Mouse (Mus musculus): ENCODE results near the gene Ccdc62. TPM values are rescaled to one million over a fixed set of nuclear protein-coding genes. Genes with fewer than 3 reads are reported as not detected.

Ccdc62 gene
- polyA plus RNA-seq, 1 experiment from 2014 or later = 7.0 TPM

- ATAC-seq (ENCODE audit: insufficient read depth, low FRiP score, low read depth) = no peak
- Histone ChIP-seq H3K4me2 (peak overlapping the region; percentile 45), H3K36me3 (peaks cover 20% of the 10 kb centered on the region), H3K9me3 (no peaks in the 10 kb centered on the region), H3K4me1 (peaks cover 19% of the 10 kb centered on the region), H3K27ac (0 out of 2 replicates have a peak overlapping the region, but pooled peaks have one; percentile 16), H3K4me3 (replicated peaks) (peak overlapping the region; percentile 99), H3K9ac (no peak overlapping the region), H3K27me3 (replicated peaks) (no peaks in the 10 kb centered on the region)
- 68% methylated on average over 17 of the region's 17 CpGs for WGBS
Measured at GRCm38 (mm10) chr5:123906146-123906975, 24.1 kb upstream of the Ccdc62 start.

- no peaks in the 10 kb centered on the region for H3K9me3 ChIP-seq
- H3K4me3 ChIP-seq (replicated peaks) = peak within 1 kb of the TSS; percentile 99
- H3K36me3 ChIP-seq = peaks cover 20% of the 10 kb centered on the region
- H3K9ac ChIP-seq = peak within 1 kb of the TSS; percentile 99
- H3K4me2 ChIP-seq = peak within 1 kb of the TSS; percentile 84
- no peaks in the 10 kb centered on the region for H3K27me3 ChIP-seq (replicated peaks)
- peak; percentile 94 for ATAC-seq (ENCODE audit: insufficient read depth, low FRiP score, low read depth)
- H3K4me1 ChIP-seq = peaks cover 19% of the 10 kb centered on the region
- WGBS = under 1% methylated on average over 60 of the region's 61 CpGs
- H3K27ac ChIP-seq = peak within 1 kb of the TSS; percentile 84
Measured at GRCm38 (mm10) chr5:123906976-123907630, 23.4 kb upstream of the Ccdc62 start, which contains the start of gene Denr. TSS of gene Denr (plus strand) at chr5:123907175.

GRCm38 (mm10) chr5:123907631-123907977 lies 22.9 kb upstream of the Ccdc62 start:
- peak overlapping the region; percentile 84 for H3K27ac ChIP-seq
- peaks cover 20% of the 10 kb centered on the region for H3K36me3 ChIP-seq
- H3K4me3 ChIP-seq (replicated peaks) = peak overlapping the region; percentile 99
- whole genome bisulfite sequencing = 3% methylated on average over 10 of the region's 10 CpGs
- no peak for ATAC-seq (ENCODE audit: insufficient read depth, low FRiP score, low read depth)
- peaks cover 19% of the 10 kb centered on the region for H3K4me1 ChIP-seq
- H3K27me3 ChIP-seq (replicated peaks) = no peaks in the 10 kb centered on the region
- peak overlapping the region; percentile 99 for H3K9ac ChIP-seq
- peak overlapping the region; percentile 84 for H3K4me2 ChIP-seq
- H3K9me3 ChIP-seq = no peaks in the 10 kb centered on the region

GRCm38 (mm10) chr5:123914852-123915251 lies 15.6 kb upstream of the Ccdc62 start:
- peaks cover 35% of the 10 kb centered on the region for H3K36me3 ChIP-seq
- H3K4me1 ChIP-seq = no peaks in the 10 kb centered on the region
- no peak overlapping the region for H3K9ac ChIP-seq
- H3K4me3 ChIP-seq (replicated peaks) = no peak overlapping the region
- H3K27ac ChIP-seq = no peak overlapping the region
- no peak for ATAC-seq (ENCODE audit: insufficient read depth, low FRiP score, low read depth)
- WGBS = 85% methylated on average over 3 of the region's 3 CpGs
- no peaks in the 10 kb centered on the region for H3K9me3 ChIP-seq
- no peaks in the 10 kb centered on the region for H3K27me3 ChIP-seq (replicated peaks)
- H3K4me2 ChIP-seq = no peak overlapping the region

- H3K27ac ChIP-seq = no peak overlapping the region
- H3K9me3 ChIP-seq = no peaks in the 10 kb centered on the region
- no peaks in the 10 kb centered on the region for H3K4me1 ChIP-seq
- no peaks in the 10 kb centered on the region for H3K27me3 ChIP-seq (replicated peaks)
- 91% methylated on average over 6 of the region's 6 CpGs for WGBS
- no peak for ATAC-seq (ENCODE audit: insufficient read depth, low FRiP score, low read depth)
- H3K36me3 ChIP-seq = peaks cover 62% of the 10 kb centered on the region
- H3K4me2 ChIP-seq = no peak overlapping the region
- H3K9ac ChIP-seq = no peak overlapping the region
- H3K4me3 ChIP-seq (replicated peaks) = no peak overlapping the region
Measured at GRCm38 (mm10) chr5:123922112-123922511, 8.4 kb upstream of the Ccdc62 start.

GRCm38 (mm10) chr5:123927118-123927517 lies 3.4 kb upstream of the Ccdc62 start, which contains the start of gene Gm43518:
TSS of gene Gm43518 (plus strand) at chr5:123927418.
- Histone ChIP-seq H3K9me3 (no peaks in the 10 kb centered on the region), H3K4me3 (replicated peaks) (no peak within 1 kb of the TSS), H3K36me3 (peaks cover 47% of the 10 kb centered on the region), H3K4me2 (no peak within 1 kb of the TSS), H3K27me3 (replicated peaks) (no peaks in the 10 kb centered on the region), H3K27ac (no peak within 1 kb of the TSS), H3K4me1 (0 out of 2 replicates have a peak, but pooled peaks cover 3% of the 10 kb centered on the region), H3K9ac (no peak within 1 kb of the TSS)
- no peak for ATAC-seq (ENCODE audit: insufficient read depth, low FRiP score, low read depth)
- 94% methylated on average over 9 of the region's 9 CpGs for WGBS

GRCm38 (mm10) chr5:123931131-123931530 lies 652 bp downstream of the Ccdc62 start:
- Histone ChIP-seq H3K27me3 (replicated peaks) (no peaks in the 10 kb centered on the region), H3K4me2 (peak overlapping the region; percentile 86), H3K4me3 (replicated peaks) (peak overlapping the region; percentile 79), H3K9ac (peak overlapping the region; percentile 92; the same call in 1 of the 2 replicates), H3K27ac (peak overlapping the region; percentile 91), H3K9me3 (no peaks in the 10 kb centered on the region), H3K36me3 (peaks cover 15% of the 10 kb centered on the region), H3K4me1 (0 out of 2 replicates have a peak, but pooled peaks cover 3% of the 10 kb centered on the region)
- 45% methylated on average over 13 of the region's 13 CpGs for WGBS
- no peak for ATAC-seq (ENCODE audit: insufficient read depth, low FRiP score, low read depth)

- Histone ChIP-seq H3K4me1 (0 out of 2 replicates have a peak, but pooled peaks cover 3% of the 10 kb centered on the region), H3K4me3 (replicated peaks) (no peak overlapping the region), H3K27me3 (replicated peaks) (no peaks in the 10 kb centered on the region), H3K36me3 (peaks cover 2% of the 10 kb centered on the region; the same call in 1 of the 2 replicates), H3K4me2 (no peak overlapping the region), H3K9ac (no peak overlapping the region), H3K9me3 (no peaks in the 10 kb centered on the region), H3K27ac (no peak overlapping the region)
- no peak for ATAC-seq (ENCODE audit: insufficient read depth, low FRiP score, low read depth)
Measured at GRCm38 (mm10) chr5:123932927-123933326, 2.4 kb downstream of the Ccdc62 start.

- no peak overlapping the region for H3K4me3 ChIP-seq (replicated peaks)
- H3K4me1 ChIP-seq = 0 out of 2 replicates have a peak, but pooled peaks cover 3% of the 10 kb centered on the region
- no peak overlapping the region for H3K9ac ChIP-seq
- no peaks in the 10 kb centered on the region for H3K9me3 ChIP-seq
- H3K27ac ChIP-seq = no peak overlapping the region
- no peaks in the 10 kb centered on the region for H3K36me3 ChIP-seq
- WGBS = 85% methylated on average over 12 of the region's 12 CpGs
- H3K4me2 ChIP-seq = no peak overlapping the region
- no peak for ATAC-seq (ENCODE audit: insufficient read depth, low FRiP score, low read depth)
- H3K27me3 ChIP-seq (replicated peaks) = no peaks in the 10 kb centered on the region
Measured at GRCm38 (mm10) chr5:123933556-123933955, 3.1 kb downstream of the Ccdc62 start.

GRCm38 (mm10) chr5:123933957-123934591 lies 3.6 kb downstream of the Ccdc62 start:
- no peaks in the 10 kb centered on the region for H3K36me3 ChIP-seq
- no peak for ATAC-seq (ENCODE audit: insufficient read depth, low FRiP score, low read depth)
- 40% methylated on average over 18 of the region's 18 CpGs for WGBS
- H3K4me2 ChIP-seq = 0 out of 2 replicates have a peak overlapping the region, but pooled peaks have one; percentile 10
- no peak overlapping the region for H3K4me3 ChIP-seq (replicated peaks)
- no peaks in the 10 kb centered on the region for H3K27me3 ChIP-seq (replicated peaks)
- H3K9me3 ChIP-seq = no peaks in the 10 kb centered on the region
- H3K9ac ChIP-seq = no peak overlapping the region
- H3K27ac ChIP-seq = no peak overlapping the region
- 0 out of 2 replicates have a peak, but pooled peaks cover 3% of the 10 kb centered on the region for H3K4me1 ChIP-seq

GRCm38 (mm10) chr5:123935931-123936330 lies 5.5 kb downstream of the Ccdc62 start:
- WGBS = 86% methylated on average over 5 of the region's 5 CpGs
- Histone ChIP-seq H3K27ac (no peak overlapping the region), H3K4me2 (no peak overlapping the region), H3K4me1 (0 out of 2 replicates have a peak, but pooled peaks cover 3% of the 10 kb centered on the region), H3K9me3 (no peaks in the 10 kb centered on the region), H3K9ac (no peak overlapping the region), H3K4me3 (replicated peaks) (no peak overlapping the region), H3K27me3 (replicated peaks) (no peaks in the 10 kb centered on the region), H3K36me3 (no peaks in the 10 kb centered on the region)
- no peak for ATAC-seq (ENCODE audit: insufficient read depth, low FRiP score, low read depth)
